Mouse (Mus musculus): ENCODE results near the gene Fam214a. TPM values are rescaled to one million over a fixed set of nuclear protein-coding genes. Genes with fewer than 3 reads are reported as not detected.
A peak's percentile ranks its signal among the peaks of the same experiment; 100 is the strongest.

Gene Fam214a
- polyA plus RNA-seq, 1 experiment from 2014 or later, result 11.4 TPM

- WGBS, result 95% methylated on average over 1 of the region's 1 CpGs
- ATAC-seq (replicated peaks; ENCODE audit: insufficient number of reproducible peaks, insufficient read depth, low FRiP score, low read depth), result no peak
- no peak overlapping the region for H3K9ac ChIP-seq
- H3K4me2 ChIP-seq, result no peak overlapping the region
- no peaks in the 10 kb centered on the region; the same call in 1 of the 2 replicates for H3K4me1 ChIP-seq (replicated peaks)
- H3K4me3 ChIP-seq, result no peak overlapping the region
- no peaks in the 10 kb centered on the region for H3K27me3 ChIP-seq
- peaks cover 3% of the 10 kb centered on the region; the same call in 1 of the 2 replicates for H3K36me3 ChIP-seq
- no peaks in the 10 kb centered on the region for H3K9me3 ChIP-seq (replicated peaks)
- H3K27ac ChIP-seq, result no peak overlapping the region
Measured at GRCm38 (mm10) chr9:75032408-75032807, 79.7 kb downstream of the Fam214a start.

DNA sequence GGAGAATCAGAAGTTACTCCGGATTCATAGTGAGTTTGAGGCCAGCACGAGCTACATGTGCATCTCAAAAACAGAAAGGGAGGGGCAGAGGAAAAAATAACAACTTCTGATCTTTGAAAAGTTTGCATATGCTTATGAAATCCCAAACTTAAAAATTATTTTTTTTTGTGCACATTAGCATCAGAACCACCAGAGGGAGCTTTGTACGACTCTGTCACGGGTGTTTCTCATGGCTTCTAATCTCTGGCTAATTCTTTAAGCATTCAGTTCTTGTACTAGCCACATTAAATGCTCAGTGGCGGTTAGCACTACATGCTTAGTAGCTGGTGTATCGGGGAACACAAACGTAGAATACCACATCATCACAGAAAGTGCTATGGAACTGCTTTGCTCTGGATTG, 80.5 kb downstream of the Fam214a start:
- Histone ChIP-seq H3K9me3 (replicated peaks) (no peaks in the 10 kb centered on the region), H3K4me1 (replicated peaks) (no peaks in the 10 kb centered on the region; the same call in 1 of the 2 replicates), H3K36me3 (peaks cover 3% of the 10 kb centered on the region; the same call in 1 of the 2 replicates), H3K4me2 (no peak overlapping the region), H3K27ac (no peak overlapping the region), H3K9ac (no peak overlapping the region), H3K27me3 (no peaks in the 10 kb centered on the region), H3K4me3 (no peak overlapping the region)
- WGBS, result 54% methylated on average over 7 of the region's 7 CpGs
- no peak for ATAC-seq (replicated peaks; ENCODE audit: insufficient number of reproducible peaks, insufficient read depth, low FRiP score, low read depth)

DNA sequence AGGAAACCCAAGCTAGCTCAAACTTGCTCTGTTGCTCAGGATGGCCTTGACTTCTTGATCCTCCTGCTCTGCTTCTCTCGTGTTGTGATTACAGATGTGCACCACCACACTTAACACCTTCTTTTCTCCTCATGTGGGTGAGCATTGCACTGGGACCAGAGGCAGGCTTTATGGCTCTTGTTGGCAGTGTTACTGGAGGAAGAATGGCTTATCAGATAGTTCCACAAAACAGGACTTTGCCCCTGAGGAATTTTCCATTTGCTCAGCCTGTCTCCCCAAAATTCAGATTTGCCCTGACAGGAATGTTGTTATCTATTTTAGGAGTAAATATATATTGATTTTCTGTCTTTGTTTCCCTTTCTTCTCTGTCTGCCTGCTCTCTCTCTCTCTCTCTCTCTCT, 82.0 kb downstream of the Fam214a start:
- H3K27me3 ChIP-seq, result no peaks in the 10 kb centered on the region
- no peak overlapping the region for H3K27ac ChIP-seq
- H3K9ac ChIP-seq, result no peak overlapping the region
- WGBS, result 15% methylated on average over 1 of the region's 1 CpGs
- no peak overlapping the region for H3K4me3 ChIP-seq
- H3K9me3 ChIP-seq (replicated peaks), result no peaks in the 10 kb centered on the region
- H3K4me2 ChIP-seq, result no peak overlapping the region
- no peak for ATAC-seq (replicated peaks; ENCODE audit: insufficient number of reproducible peaks, insufficient read depth, low FRiP score, low read depth)
- H3K36me3 ChIP-seq, result peaks cover 3% of the 10 kb centered on the region; the same call in 1 of the 2 replicates
- H3K4me1 ChIP-seq (replicated peaks), result peaks cover 8% of the 10 kb centered on the region

GRCm38 (mm10) chr9:75035944-75036343, 83.3 kb downstream of the Fam214a start:
- H3K27ac ChIP-seq, result no peak overlapping the region
- peaks cover 8% of the 10 kb centered on the region for H3K4me1 ChIP-seq (replicated peaks)
- no peaks in the 10 kb centered on the region for H3K27me3 ChIP-seq
- no peak overlapping the region for H3K4me2 ChIP-seq
- WGBS, result 70% methylated on average over 4 of the region's 4 CpGs
- no peak overlapping the region for H3K4me3 ChIP-seq
- peaks cover 3% of the 10 kb centered on the region; the same call in 1 of the 2 replicates for H3K36me3 ChIP-seq
- no peak overlapping the region for H3K9ac ChIP-seq
- ATAC-seq (replicated peaks; ENCODE audit: insufficient number of reproducible peaks, insufficient read depth, low FRiP score, low read depth), result no peak
- H3K9me3 ChIP-seq (replicated peaks), result no peaks in the 10 kb centered on the region

- ATAC-seq (replicated peaks; ENCODE audit: insufficient number of reproducible peaks, insufficient read depth, low FRiP score, low read depth), result peak; percentile 93
- H3K9me3 ChIP-seq (replicated peaks), result no peaks in the 10 kb centered on the region
- H3K9ac ChIP-seq, result peak within 1 kb of the TSS; percentile 76
- WGBS, result 1% methylated on average over 69 of the region's 73 CpGs
- peak within 1 kb of the TSS; percentile 67 for H3K4me2 ChIP-seq
- H3K27ac ChIP-seq, result peak within 1 kb of the TSS; percentile 41
- no peaks in the 10 kb centered on the region for H3K36me3 ChIP-seq
- peaks cover 10% of the 10 kb centered on the region for H3K4me1 ChIP-seq (replicated peaks)
- H3K4me3 ChIP-seq, result peak within 1 kb of the TSS; percentile 71
- H3K27me3 ChIP-seq, result no peaks in the 10 kb centered on the region
Measured at GRCm38 (mm10) chr9:75037451-75038356, 85.0 kb downstream of the Fam214a start, which contains the start of gene Arpp19. TSS of gene Arpp19 (plus strand) at chr9:75037614.

GRCm38 (mm10) chr9:75038357-75038688, 85.6 kb downstream of the Fam214a start:
- Histone ChIP-seq H3K4me1 (replicated peaks) (peaks cover 10% of the 10 kb centered on the region), H3K9ac (peak overlapping the region; percentile 76), H3K36me3 (peaks cover 3% of the 10 kb centered on the region; the same call in 1 of the 2 replicates), H3K27me3 (no peaks in the 10 kb centered on the region), H3K9me3 (replicated peaks) (no peaks in the 10 kb centered on the region), H3K4me2 (peak overlapping the region; percentile 67), H3K27ac (no peak overlapping the region), H3K4me3 (peak overlapping the region; percentile 71)
- no peak for ATAC-seq (replicated peaks; ENCODE audit: insufficient number of reproducible peaks, insufficient read depth, low FRiP score, low read depth)
- WGBS, result 1% methylated on average over 10 of the region's 10 CpGs

DNA sequence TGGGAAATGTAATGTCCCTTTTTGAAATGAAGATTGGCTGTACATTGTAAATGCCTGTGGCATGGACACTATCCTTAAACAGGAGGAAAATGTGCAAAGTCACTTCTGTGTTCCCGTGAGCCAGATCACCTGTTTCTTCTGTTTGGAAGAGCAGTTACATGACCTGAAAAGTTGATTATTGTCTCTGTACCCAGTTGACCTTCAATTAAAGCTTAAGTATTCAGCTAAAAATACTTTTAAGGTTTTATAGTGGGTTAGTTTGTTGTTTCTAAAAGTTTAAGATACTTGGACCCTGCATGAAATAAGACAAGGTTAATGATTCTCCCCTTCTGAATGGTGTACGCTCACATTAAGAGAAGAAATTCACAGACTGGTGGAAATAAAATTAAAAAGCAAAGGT, 87.9 kb downstream of the Fam214a start:
- H3K4me2 ChIP-seq, result no peak overlapping the region

DNA sequence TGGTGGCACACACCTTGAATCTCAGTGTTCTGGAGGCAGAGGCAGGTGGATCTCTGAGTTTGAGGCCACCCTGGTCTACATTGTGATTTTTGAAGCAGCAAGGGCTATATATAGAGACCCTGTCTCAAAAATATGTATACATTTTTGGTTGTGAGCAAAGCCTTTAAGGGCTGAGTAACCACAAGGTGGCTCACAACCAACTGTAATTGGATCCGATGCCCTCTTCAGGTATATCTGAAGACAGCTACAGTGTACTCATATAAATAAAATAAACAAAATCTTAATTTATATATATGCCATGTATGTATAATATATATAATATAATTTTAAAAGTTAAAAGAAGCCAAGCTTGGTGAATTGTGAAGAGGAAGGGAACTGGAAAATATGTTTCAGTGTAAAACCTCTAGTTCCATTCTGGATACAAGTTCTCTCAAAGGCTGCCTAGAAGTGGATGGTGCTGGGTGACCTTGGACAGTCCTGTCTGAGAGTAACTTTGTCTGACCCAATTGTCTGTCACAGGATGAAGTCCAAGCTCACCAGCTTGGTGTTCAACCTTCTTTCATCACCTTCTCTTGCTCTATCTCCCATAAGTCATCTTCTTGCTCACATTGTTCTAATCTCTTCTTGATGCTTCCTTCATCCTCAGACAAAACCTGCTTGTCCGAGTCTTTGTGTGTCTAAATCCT, 89.3 kb downstream of the Fam214a start:
- Histone ChIP-seq H3K4me3 (no peak overlapping the region), H3K36me3 (peaks cover 3% of the 10 kb centered on the region; the same call in 1 of the 2 replicates), H3K4me2 (no peak overlapping the region), H3K27ac (no peak overlapping the region), H3K9ac (no peak overlapping the region), H3K27me3 (no peaks in the 10 kb centered on the region), H3K4me1 (replicated peaks) (peaks cover 10% of the 10 kb centered on the region), H3K9me3 (replicated peaks) (no peaks in the 10 kb centered on the region)
- no peak for ATAC-seq (replicated peaks; ENCODE audit: insufficient number of reproducible peaks, insufficient read depth, low FRiP score, low read depth)
- WGBS, result 66% methylated on average over 2 of the region's 2 CpGs

More for the DNA sequence above, 87.9 kb downstream of the Fam214a start:
- Histone ChIP-seq H3K27me3 (no peaks in the 10 kb centered on the region), H3K4me3 (no peak overlapping the region), H3K4me1 (replicated peaks) (peaks cover 10% of the 10 kb centered on the region), H3K9ac (no peak overlapping the region), H3K9me3 (replicated peaks) (no peaks in the 10 kb centered on the region), H3K36me3 (peaks cover 3% of the 10 kb centered on the region; the same call in 1 of the 2 replicates), H3K27ac (no peak overlapping the region)
- no peak for ATAC-seq (replicated peaks; ENCODE audit: insufficient number of reproducible peaks, insufficient read depth, low FRiP score, low read depth)
- WGBS, result 91% methylated on average over 2 of the region's 2 CpGs

DNA sequence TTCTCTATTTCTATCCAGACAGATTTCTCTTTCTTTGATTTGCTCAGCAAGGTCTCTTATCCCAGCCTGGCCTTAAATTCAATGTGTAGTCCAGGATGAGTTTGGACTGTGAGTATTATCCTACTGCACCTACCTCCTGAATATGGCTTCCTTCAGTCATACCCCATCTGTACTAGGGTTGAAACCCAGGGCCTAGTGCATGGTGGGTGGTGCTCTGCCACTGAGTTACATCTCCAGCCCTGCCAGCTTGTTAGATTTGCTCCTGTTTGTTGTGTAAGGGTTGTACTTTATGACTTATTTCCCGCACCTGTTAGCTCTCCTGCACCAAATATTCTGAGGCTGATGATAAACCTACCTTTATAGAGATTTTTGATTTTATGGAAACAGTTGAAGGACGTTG, 90.5 kb downstream of the Fam214a start:
- no peaks in the 10 kb centered on the region for H3K9me3 ChIP-seq (replicated peaks)
- H3K36me3 ChIP-seq, result peaks cover 3% of the 10 kb centered on the region; the same call in 1 of the 2 replicates
- no peak overlapping the region for H3K4me2 ChIP-seq
- H3K27me3 ChIP-seq, result no peaks in the 10 kb centered on the region
- WGBS, result 92% methylated on average over 2 of the region's 2 CpGs
- H3K4me1 ChIP-seq (replicated peaks), result peaks cover 10% of the 10 kb centered on the region
- ATAC-seq (replicated peaks; ENCODE audit: insufficient number of reproducible peaks, insufficient read depth, low FRiP score, low read depth), result no peak
- H3K4me3 ChIP-seq, result no peak overlapping the region
- no peak overlapping the region for H3K9ac ChIP-seq
- no peak overlapping the region for H3K27ac ChIP-seq

DNA sequence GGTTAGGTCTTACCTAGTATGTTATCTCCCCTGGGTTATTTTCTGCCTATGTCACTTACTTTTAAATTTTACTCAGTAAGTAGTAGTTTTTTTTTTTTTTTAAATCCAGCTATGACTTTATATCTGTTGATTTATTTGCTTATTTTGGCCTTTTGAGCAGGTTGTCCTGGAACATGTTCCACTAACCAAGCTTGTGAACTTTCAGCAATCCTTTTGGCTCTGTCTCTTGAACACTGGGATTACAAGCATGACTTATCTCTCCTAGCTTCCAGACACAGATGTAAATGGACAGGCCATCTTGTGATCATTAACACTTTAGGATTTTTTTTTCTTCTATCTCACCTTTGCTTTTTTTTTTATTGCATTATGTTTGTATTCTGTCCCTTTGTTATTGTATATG, 94.4 kb downstream of the Fam214a start:
- H3K4me2 ChIP-seq, result no peak overlapping the region
- no peak for ATAC-seq (replicated peaks; ENCODE audit: insufficient number of reproducible peaks, insufficient read depth, low FRiP score, low read depth)
- H3K9ac ChIP-seq, result no peak overlapping the region
- no peaks in the 10 kb centered on the region for H3K4me1 ChIP-seq (replicated peaks)
- no peaks in the 10 kb centered on the region for H3K27me3 ChIP-seq
- no peaks in the 10 kb centered on the region for H3K9me3 ChIP-seq (replicated peaks)
- peaks cover 3% of the 10 kb centered on the region; the same call in 1 of the 2 replicates for H3K36me3 ChIP-seq
- no peak overlapping the region for H3K4me3 ChIP-seq
- H3K27ac ChIP-seq, result no peak overlapping the region

DNA sequence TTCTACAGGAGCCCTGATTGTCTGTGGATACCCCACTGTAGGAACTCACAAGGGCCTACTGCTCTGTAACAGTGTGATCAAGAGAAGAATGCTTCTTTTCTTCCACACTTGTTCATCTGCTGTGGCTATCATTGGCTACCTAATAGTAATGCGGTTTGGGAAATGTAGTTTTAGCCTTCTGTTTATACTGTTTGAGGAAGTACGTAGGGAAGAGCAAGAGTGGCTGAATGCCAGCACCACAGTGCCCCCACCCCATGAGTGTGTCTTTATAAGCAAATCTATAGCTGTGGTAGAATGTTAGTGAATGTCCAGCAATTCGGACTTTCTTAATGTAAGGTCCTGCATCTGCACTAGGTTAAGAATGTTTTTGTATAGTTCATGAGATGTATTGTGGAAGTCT, 96.4 kb downstream of the Fam214a start:
- Histone ChIP-seq H3K4me3 (no peak overlapping the region), H3K4me1 (replicated peaks) (no peaks in the 10 kb centered on the region), H3K4me2 (no peak overlapping the region), H3K36me3 (no peaks in the 10 kb centered on the region), H3K27me3 (no peaks in the 10 kb centered on the region), H3K27ac (no peak overlapping the region), H3K9ac (no peak overlapping the region), H3K9me3 (replicated peaks) (no peaks in the 10 kb centered on the region)
- no peak for ATAC-seq (replicated peaks; ENCODE audit: insufficient number of reproducible peaks, insufficient read depth, low FRiP score, low read depth)
- 68% methylated on average over 3 of the region's 3 CpGs for WGBS

Measured in heart, embryonic 15.5 days (tissue).